Mouse (Mus musculus) layer of hippocampus, postnatal 25 days (tissue): ENCODE measurements at regions not wholly inside any gene's neighbourhood (a gene's known extent, or its start where the extent isn't known, plus 50 kb on each side); places are given as distances from the start of the nearest gene placed in this dataset.
"Not testable (repeated sequence)": the region's sequence is repeated elsewhere in the genome, so short reads cannot be mapped to it uniquely, and the experiment has no call there.

Source experiments
- DNase-seq, 2 experiments: peaks; one replicate each; pipeline ENCODE4 v3.0.0; 2022; ENCODE audit warnings: mixed read lengths in 2 of 2, low spot score in 1 of 2; ENCODE audit errors: extremely low spot score in 1 of 2

GRCm38 (mm10) chr16:3114473-3115335 is 476.1 kb upstream of the Olfr161 start:
- DNase-seq = peak; percentile 9 to 25

DNA sequence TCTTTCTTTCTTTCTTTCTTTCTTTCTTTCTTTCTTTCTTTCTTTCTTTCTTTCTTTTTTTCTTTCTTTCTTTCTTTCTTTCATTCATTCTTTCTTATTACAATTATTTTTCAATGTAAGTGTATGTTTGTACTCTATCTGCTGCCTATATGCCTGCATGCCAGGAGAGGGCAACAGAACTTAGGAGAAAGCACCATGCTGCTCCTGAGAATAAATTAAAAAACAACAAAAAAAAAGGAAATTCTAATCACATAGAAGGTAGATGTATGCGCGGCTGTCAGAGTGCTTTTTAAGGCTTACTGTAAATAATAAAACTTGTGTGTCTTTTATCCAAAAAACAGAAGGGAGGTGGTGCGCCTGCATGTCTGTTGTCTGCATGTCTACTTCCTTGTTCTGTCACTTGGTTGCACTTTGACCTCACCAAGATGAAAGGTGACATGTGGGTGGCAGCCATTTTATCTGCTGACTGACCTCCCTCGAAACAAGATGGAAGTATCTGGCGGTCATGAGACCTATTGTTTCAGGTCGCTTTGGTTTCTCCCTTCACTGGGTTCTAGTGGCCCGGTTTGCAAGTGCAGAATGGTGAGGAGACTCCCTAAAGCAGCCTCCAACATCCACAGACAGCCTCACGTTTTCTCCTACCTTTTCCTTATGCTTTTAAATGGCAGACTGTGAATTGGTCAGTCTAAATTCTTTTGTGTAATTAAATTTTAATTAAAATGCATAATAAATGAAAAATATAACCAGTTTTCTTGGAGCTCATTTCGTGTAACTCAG is 475.3 kb upstream of the Olfr161 start:
- peak; percentile 13 to 19 for DNase-seq

DNA sequence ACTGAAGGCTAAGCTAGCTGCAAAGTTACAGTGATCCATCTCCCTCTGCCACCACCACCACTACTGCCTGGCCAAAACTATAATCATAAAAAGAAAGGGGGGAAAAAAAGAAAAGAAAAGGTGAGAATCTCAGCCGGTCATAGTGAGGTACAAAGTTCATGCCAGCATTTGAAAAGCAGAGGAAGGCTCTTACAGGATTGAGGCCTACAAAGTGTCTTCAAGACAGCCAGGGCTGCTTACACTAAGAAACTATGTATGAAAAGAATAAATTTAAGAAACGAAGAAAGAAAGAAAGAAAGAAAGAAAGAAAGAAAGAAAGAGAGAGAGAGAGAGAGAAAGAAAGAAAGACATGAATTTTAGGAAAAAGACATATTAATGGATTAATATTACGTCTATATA is 474.7 kb upstream of the Olfr161 start:
- DNase-seq = peak; percentile 12 to 42

DNA sequence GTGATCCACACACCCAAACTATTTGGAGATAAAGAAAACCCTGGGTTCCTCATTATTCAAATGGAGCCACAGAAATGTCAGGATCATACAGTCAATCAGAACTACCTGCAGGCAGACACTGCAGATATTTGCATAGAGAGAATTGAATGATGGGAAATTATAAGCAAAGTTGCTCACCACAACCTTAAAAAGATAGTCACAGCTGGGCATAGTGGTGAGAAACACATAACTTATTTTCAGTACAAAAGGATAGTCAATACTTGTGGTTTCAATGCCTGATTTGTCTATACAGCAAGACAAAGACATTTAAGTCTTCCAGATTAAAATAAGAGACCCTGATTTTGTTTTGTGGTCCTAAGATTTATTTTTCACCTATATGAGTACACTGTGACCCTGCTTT is 469.6 kb upstream of the Olfr161 start:
- DNase-seq = not testable (repeated sequence)

- DNase-seq = not testable (repeated sequence)
Measured at GRCm38 (mm10) chr16:3122145-3122860, 468.5 kb upstream of the Olfr161 start.

- peak in 1 of 2 experiments; percentile 2 for DNase-seq
Measured at GRCm38 (mm10) chr16:3122861-3123477, 467.9 kb upstream of the Olfr161 start.

DNA sequence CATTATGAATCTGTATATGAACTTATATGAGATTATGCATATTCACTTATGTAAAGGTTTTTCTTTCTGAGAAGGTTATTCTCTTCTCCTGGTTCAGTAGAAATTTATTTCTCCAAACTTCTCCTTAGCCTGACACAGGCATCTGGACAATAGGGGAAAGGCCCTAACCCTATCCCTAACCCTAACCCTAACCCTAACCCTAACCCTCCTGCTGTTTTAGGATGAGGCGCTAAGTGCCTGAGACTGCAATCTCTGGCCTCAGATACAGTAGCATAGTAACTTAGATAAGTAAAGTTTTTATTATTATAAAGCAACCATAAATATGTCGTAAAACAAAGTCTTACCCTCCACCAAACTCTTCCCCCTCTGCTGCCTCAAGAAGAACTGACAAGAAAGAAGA is 463.5 kb upstream of the Olfr161 start:
- DNase-seq = not testable (repeated sequence)
